Mouse (Mus musculus): ENCODE data around the gene Cdcp1. TPM values are rescaled to one million over a fixed set of nuclear protein-coding genes. Genes with fewer than 3 reads are reported as not detected.

The Cdcp1 gene
- polyA plus RNA-seq, 1 experiment: 0.60 TPM

GRCm38 (mm10) chr9:123173760-123174159 lies 42.1 kb downstream of the Cdcp1 start:
- DNase-seq (ENCODE audit: low read depth): no peak
- no peak for TF ChIP-seq CTCF (IDR thresholded peaks at IDR 0.05; ENCODE audit: borderline replicate concordance, extremely low read depth, insufficient read depth, insufficient read length)
- no peak for TF ChIP-seq POLR2A (IDR thresholded peaks at IDR 0.05; ENCODE audit: borderline replicate concordance, extremely low read depth, insufficient read depth, insufficient read length, poor library complexity, severe bottlenecking)

DNA sequence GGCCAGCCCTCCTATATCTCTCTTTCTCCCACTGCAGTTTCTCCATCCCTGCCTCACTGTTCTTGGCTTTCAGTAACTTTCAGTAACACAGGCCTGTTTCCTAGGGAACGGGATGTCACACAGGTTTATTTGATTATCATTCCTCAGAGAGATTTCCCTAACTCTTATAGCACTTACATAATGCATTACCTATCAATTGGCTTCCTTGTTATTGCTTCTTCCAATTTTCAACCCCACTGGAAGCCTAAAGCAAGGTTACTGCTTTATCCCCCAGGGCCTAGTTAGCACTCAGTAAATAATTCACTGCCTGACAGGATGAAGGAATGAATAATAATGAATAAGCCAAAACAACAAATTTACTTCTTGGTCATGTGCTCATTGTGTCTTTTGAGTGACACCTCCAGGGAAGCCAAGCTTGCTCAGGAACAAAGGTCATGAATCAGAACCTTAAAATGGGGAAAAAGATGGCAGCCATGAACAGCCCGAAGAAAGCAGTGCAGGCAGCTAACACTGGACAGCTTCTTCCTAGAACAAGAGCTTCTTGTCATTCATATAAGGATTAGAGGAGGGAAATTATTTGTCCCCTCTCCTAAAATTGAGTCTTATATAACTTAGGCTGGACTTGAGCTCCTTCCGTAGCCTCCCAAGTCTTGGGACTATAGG lies 49.9 kb downstream of the Cdcp1 start:
- TF ChIP-seq POLR2A (IDR thresholded peaks at IDR 0.05; ENCODE audit: borderline replicate concordance, extremely low read depth, insufficient read depth, insufficient read length, poor library complexity, severe bottlenecking) (no peak), CTCF (IDR thresholded peaks at IDR 0.05; ENCODE audit: borderline replicate concordance, extremely low read depth, insufficient read depth, insufficient read length) (no peak)
- DNase-seq (ENCODE audit: low read depth): peak; percentile 47

- no peak for TF ChIP-seq POLR2A (IDR thresholded peaks at IDR 0.05; ENCODE audit: borderline replicate concordance, extremely low read depth, insufficient read depth, insufficient read length, poor library complexity, severe bottlenecking)
- TF ChIP-seq CTCF (IDR thresholded peaks at IDR 0.05; ENCODE audit: borderline replicate concordance, extremely low read depth, insufficient read depth, insufficient read length): no peak
- DNase-seq (ENCODE audit: low read depth): no peak
Observed at GRCm38 (mm10) chr9:123162985-123163694, 52.7 kb downstream of the Cdcp1 start.

- TF ChIP-seq CTCF (IDR thresholded peaks at IDR 0.05; ENCODE audit: borderline replicate concordance, extremely low read depth, insufficient read depth, insufficient read length): no peak
- no peak for TF ChIP-seq POLR2A (IDR thresholded peaks at IDR 0.05; ENCODE audit: borderline replicate concordance, extremely low read depth, insufficient read depth, insufficient read length, poor library complexity, severe bottlenecking)
- no peak for DNase-seq (ENCODE audit: low read depth)
Observed at GRCm38 (mm10) chr9:123161792-123162191, 54.0 kb downstream of the Cdcp1 start.

DNA sequence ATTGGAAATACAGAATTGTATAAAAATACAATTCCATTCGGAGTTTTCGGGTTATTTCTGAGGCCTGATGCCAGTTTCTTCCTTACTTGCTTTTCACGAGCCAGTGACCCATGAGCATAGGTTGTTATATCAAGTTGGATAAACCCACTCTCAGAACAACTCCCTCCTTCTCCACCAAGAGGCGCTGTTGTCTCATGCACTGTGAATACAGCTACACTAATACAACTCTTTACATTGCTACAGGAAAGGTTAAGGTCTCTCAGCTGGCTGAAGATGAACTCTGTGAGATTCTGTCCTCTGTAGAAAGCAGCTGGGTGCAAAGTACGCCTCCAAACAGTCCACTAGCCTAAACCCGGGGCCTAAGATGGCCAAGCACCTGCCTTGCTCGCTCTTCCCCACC lies 56.5 kb downstream of the Cdcp1 start:
- DNase-seq (ENCODE audit: low read depth): peak; percentile 64
- TF ChIP-seq POLR2A (IDR thresholded peaks at IDR 0.05; ENCODE audit: borderline replicate concordance, extremely low read depth, insufficient read depth, insufficient read length, poor library complexity, severe bottlenecking) (no peak), CTCF (IDR thresholded peaks at IDR 0.05; ENCODE audit: borderline replicate concordance, extremely low read depth, insufficient read depth, insufficient read length) (peak; percentile 58; the same call in 1 of the 2 replicates)

DNA sequence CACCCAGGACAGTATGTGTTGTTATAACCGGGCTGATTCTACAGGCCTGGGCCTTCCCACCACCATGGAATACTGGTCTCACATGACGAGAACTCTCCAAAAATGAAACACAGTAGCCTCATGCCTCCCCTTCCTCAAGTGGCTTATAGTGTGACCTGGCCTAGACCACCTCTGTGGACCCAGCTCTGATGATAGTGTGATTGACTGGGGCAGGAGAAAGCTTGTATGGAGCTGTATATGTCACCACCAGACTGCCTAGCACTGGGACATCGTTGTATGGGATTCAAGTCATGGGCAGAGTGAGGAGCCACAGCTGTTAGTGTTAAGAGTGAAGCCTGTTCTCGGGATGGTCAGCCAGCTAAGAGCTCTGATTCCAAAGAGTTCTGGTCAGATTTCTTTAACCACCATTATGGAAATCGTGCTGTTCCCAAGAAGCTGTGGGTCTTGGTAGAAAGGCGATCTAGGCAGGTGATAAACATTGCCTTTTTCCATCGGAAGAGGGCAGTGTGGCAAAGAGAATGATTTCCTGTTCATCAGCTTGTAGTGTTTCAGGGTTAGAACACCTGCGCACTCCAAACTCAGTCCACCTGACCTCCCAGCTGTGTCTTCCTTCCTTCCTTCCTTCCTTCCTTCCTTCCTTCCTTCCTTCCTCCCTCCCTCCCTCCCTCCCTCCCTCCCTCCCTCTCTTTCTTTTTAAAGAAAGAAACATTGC lies 57.6 kb downstream of the Cdcp1 start:
- TF ChIP-seq POLR2A (IDR thresholded peaks at IDR 0.05; ENCODE audit: borderline replicate concordance, extremely low read depth, insufficient read depth, insufficient read length, poor library complexity, severe bottlenecking) (no peak), CTCF (IDR thresholded peaks at IDR 0.05; ENCODE audit: borderline replicate concordance, extremely low read depth, insufficient read depth, insufficient read length) (peak; percentile 56; the same call in 1 of the 2 replicates)
- peak; percentile 65 for DNase-seq (ENCODE audit: low read depth)

GRCm38 (mm10) chr9:123157699-123158098 lies 58.1 kb downstream of the Cdcp1 start:
- no peak for TF ChIP-seq CTCF (IDR thresholded peaks at IDR 0.05; ENCODE audit: borderline replicate concordance, extremely low read depth, insufficient read depth, insufficient read length)
- TF ChIP-seq POLR2A (IDR thresholded peaks at IDR 0.05; ENCODE audit: borderline replicate concordance, extremely low read depth, insufficient read depth, insufficient read length, poor library complexity, severe bottlenecking): no peak
- peak; percentile 43 for DNase-seq (ENCODE audit: low read depth)

DNA sequence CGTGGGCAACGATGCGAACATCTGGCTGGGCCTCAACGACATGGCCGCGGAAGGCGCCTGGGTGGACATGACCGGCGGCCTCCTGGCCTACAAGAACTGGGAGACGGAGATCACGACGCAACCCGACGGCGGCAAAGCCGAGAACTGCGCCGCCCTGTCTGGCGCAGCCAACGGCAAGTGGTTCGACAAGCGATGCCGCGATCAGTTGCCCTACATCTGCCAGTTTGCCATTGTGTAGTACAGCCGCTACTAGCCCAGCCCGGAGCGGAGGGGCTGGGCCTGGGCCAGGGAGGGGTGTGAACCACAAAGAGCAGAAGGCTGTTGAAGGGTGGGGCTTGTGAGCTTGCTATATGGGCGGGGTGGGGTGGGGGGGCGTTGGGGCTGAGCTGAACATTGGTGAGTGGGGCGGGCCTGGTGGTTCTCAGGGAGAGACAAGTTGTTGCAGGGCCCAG lies 58.9 kb downstream of the Cdcp1 start:
- no peak for TF ChIP-seq CTCF (IDR thresholded peaks at IDR 0.05; ENCODE audit: borderline replicate concordance, extremely low read depth, insufficient read depth, insufficient read length)
- no peak for TF ChIP-seq POLR2A (IDR thresholded peaks at IDR 0.05; ENCODE audit: borderline replicate concordance, extremely low read depth, insufficient read depth, insufficient read length, poor library complexity, severe bottlenecking)
- DNase-seq (ENCODE audit: low read depth): peak; percentile 69

- TF ChIP-seq POLR2A (IDR thresholded peaks at IDR 0.05; ENCODE audit: borderline replicate concordance, extremely low read depth, insufficient read depth, insufficient read length, poor library complexity, severe bottlenecking): no peak
- TF ChIP-seq CTCF (IDR thresholded peaks at IDR 0.05; ENCODE audit: borderline replicate concordance, extremely low read depth, insufficient read depth, insufficient read length): no peak
- no peak for DNase-seq (ENCODE audit: low read depth)
Observed at GRCm38 (mm10) chr9:123153121-123153520, 62.7 kb downstream of the Cdcp1 start.

DNA sequence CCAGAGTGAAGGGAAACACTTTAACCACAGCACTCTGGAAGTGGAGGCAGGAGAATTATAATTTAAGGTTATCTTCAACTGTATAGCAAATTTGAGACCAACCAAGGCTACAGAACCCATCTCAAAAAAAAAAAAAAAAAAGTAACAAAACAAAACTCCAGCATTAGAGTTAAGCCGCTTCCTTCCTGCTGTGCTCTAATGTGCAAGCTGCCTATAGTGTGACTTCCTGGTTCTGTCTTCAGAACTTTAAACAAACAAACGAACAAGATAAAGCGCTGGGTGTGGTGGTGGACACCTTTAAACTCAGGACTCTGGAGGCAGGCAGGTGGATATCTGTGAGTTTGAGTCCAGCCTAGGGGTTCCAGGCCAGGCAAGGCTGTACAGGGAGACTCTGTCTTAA lies 63.8 kb downstream of the Cdcp1 start:
- DNase-seq (ENCODE audit: low read depth): no peak
- TF ChIP-seq CTCF (IDR thresholded peaks at IDR 0.05; ENCODE audit: borderline replicate concordance, extremely low read depth, insufficient read depth, insufficient read length) (no peak), POLR2A (IDR thresholded peaks at IDR 0.05; ENCODE audit: borderline replicate concordance, extremely low read depth, insufficient read depth, insufficient read length, poor library complexity, severe bottlenecking) (no peak)

DNA sequence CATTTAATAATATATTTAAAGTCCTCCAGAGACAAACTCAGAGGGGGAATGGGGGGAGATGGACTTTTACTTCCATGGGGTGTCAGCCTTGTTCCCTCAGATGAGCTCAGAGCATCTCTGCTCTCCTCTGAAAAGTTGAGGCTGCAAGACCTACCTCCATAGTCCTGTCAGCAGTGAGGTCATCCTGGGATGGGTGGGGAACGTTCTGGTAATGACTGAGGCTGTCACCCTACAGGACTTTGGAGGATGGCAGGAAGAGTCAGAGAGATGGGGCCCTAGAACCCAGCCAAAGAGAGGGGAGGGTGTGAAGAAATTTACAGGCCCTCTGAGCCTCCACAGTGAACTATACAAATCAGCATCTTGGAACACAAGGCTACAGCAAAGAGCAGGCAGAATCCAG lies 64.3 kb downstream of the Cdcp1 start:
- TF ChIP-seq CTCF (IDR thresholded peaks at IDR 0.05; ENCODE audit: borderline replicate concordance, extremely low read depth, insufficient read depth, insufficient read length) (no peak), POLR2A (IDR thresholded peaks at IDR 0.05; ENCODE audit: borderline replicate concordance, extremely low read depth, insufficient read depth, insufficient read length, poor library complexity, severe bottlenecking) (no peak)
- DNase-seq (ENCODE audit: low read depth): no peak
